ENCODE assay signal across 8 mouse cellular contexts in genomic region chr17:3082125-3082755, GRCm38 (mm10). TPM values are rescaled to one million over a fixed set of nuclear protein-coding genes. Genes with fewer than 3 reads are reported as not detected.
DNase-seq lines count a peak whose midpoint lies in the region; ATAC-seq and TF ChIP-seq lines count a peak whose summit lies in the region.
"Not testable (repeated sequence)": the region's sequence is repeated elsewhere in the genome, so short reads cannot be mapped to it uniquely, and the experiment has no call there.

No protein-coding gene starts in this region.

- TF ChIP-seq EP300 in heart, postnatal 0 days (IDR thresholded peaks at IDR 0.05; ENCODE audit: low read depth) = not testable (repeated sequence)

- peak; percentile 54 for DNase-seq in CD4-positive, CD25-positive, alpha-beta regulatory T cell, adult 2 months (ENCODE audit: low read depth, low spot score)
- DNase-seq in cerebellum, adult 11 months = peak; percentile 63
- peak; percentile 33 for DNase-seq in forebrain, embryonic 14.5 days (ENCODE audit: low spot score)
- DNase-seq in heart, postnatal 0 days (ENCODE audit: low spot score); liver, embryonic 11.5 days (ENCODE audit: low spot score): not testable (repeated sequence)
- DNase-seq in kidney, postnatal 0 days (ENCODE audit: low spot score) = peak; percentile 29

- peak overlapping the region; percentile 25; the same call in 1 of the 2 replicates for H3K4me3 ChIP-seq in forebrain, embryonic 14.5 days (ENCODE audit: low read depth, low read length)
- not testable (repeated sequence) for H3K4me3 ChIP-seq in heart, postnatal 0 days (ENCODE audit: low read depth, low read length); kidney, postnatal 0 days (replicated peaks; ENCODE audit: low read depth, low read length); liver, embryonic 11.5 days (ENCODE audit: low read depth, low read length); stomach, embryonic 14.5 days (ENCODE audit: low read depth, low read length)

- H3K27me3 ChIP-seq in forebrain, embryonic 14.5 days (replicated peaks; ENCODE audit: control insufficient read depth, insufficient read depth, low read length); heart, postnatal 0 days (ENCODE audit: control insufficient read depth, insufficient read depth, low read length); kidney, postnatal 0 days (ENCODE audit: insufficient read depth, low read length); liver, embryonic 11.5 days (replicated peaks; ENCODE audit: control insufficient read depth, insufficient read depth, low read length); stomach, embryonic 14.5 days (ENCODE audit: control insufficient read depth, insufficient read depth, low read length): not testable (repeated sequence)

- not testable (repeated sequence) for H3K36me3 ChIP-seq in forebrain, embryonic 14.5 days (ENCODE audit: control insufficient read depth, insufficient read depth, low read length); heart, postnatal 0 days (replicated peaks; ENCODE audit: control insufficient read depth, insufficient read depth, low read length); kidney, postnatal 0 days (ENCODE audit: insufficient read depth, low read length); liver, embryonic 11.5 days (ENCODE audit: control insufficient read depth, insufficient read depth, low read length); stomach, embryonic 14.5 days (ENCODE audit: control insufficient read depth, insufficient read depth, low read length)

- H3K4me2 ChIP-seq in forebrain, embryonic 14.5 days (ENCODE audit: low read length) = peak overlapping the region; percentile 37; the same call in 1 of the 2 replicates
- H3K4me2 ChIP-seq in heart, postnatal 0 days (ENCODE audit: low read depth, low read length); kidney, postnatal 0 days (ENCODE audit: low read length); stomach, embryonic 14.5 days (replicated peaks; ENCODE audit: low read depth, low read length): not testable (repeated sequence)
- peak overlapping the region; percentile 55 for H3K4me2 ChIP-seq in liver, embryonic 11.5 days

- TF ChIP-seq CTCF in heart, postnatal 0 days (IDR thresholded peaks at IDR 0.05; ENCODE audit: low read depth); kidney, postnatal 0 days (IDR thresholded peaks at IDR 0.05; ENCODE audit: low read depth): not testable (repeated sequence)

- peak; percentile 24 for ATAC-seq in forebrain, embryonic 14.5 days
- ATAC-seq in heart, postnatal 0 days (ENCODE audit: insufficient read depth, low read depth) = peak; percentile 42
- ATAC-seq in kidney, postnatal 0 days (replicated peaks; ENCODE audit: low FRiP score, low read depth) = peak; percentile 63
- peak; percentile 60 for ATAC-seq in liver, embryonic 11.5 days (replicated peaks; ENCODE audit: low FRiP score)
- peak; percentile 34 for ATAC-seq in monocyte, adult 5-6 weeks (replicated peaks; ENCODE audit: insufficient number of reproducible peaks, low FRiP score, low TSS enrichment, poor library complexity, severe bottlenecking)
- ATAC-seq in stomach, embryonic 14.5 days (ENCODE audit: insufficient number of reproducible peaks, insufficient read depth, low FRiP score, low read depth) = peak; percentile 60

- H3K4me1 ChIP-seq in forebrain, embryonic 14.5 days (ENCODE audit: control insufficient read depth, insufficient read depth, low read length); heart, postnatal 0 days (ENCODE audit: control insufficient read depth, insufficient read depth); kidney, postnatal 0 days (replicated peaks; ENCODE audit: insufficient read depth, low read length); liver, embryonic 11.5 days (replicated peaks; ENCODE audit: control insufficient read depth, insufficient read depth, low read length); stomach, embryonic 14.5 days (ENCODE audit: control insufficient read depth, insufficient read depth, low read length): not testable (repeated sequence)

- 85% methylated on average over 6 of the region's 9 CpGs for WGBS in forebrain, embryonic 14.5 days
- 83% methylated on average over 6 of the region's 9 CpGs for WGBS in heart, postnatal 0 days
- whole genome bisulfite sequencing in kidney, postnatal 0 days = 72% methylated on average over 6 of the region's 9 CpGs
- WGBS in liver, embryonic 11.5 days = 76% methylated on average over 6 of the region's 9 CpGs
- 82% methylated on average over 6 of the region's 9 CpGs for WGBS in stomach, embryonic 14.5 days

- H3K27ac ChIP-seq in forebrain, embryonic 14.5 days (ENCODE audit: low read depth, low read length); heart, postnatal 0 days (ENCODE audit: low read depth); kidney, postnatal 0 days; liver, embryonic 11.5 days (ENCODE audit: low read depth, low read length); stomach, embryonic 14.5 days (ENCODE audit: low read length): not testable (repeated sequence)

- not testable (repeated sequence) for H3K9me3 ChIP-seq in forebrain, embryonic 14.5 days (replicated peaks; ENCODE audit: control insufficient read depth, low read length); heart, postnatal 0 days (replicated peaks; ENCODE audit: control insufficient read depth, low read length); kidney, postnatal 0 days (replicated peaks; ENCODE audit: low read length); liver, embryonic 11.5 days (ENCODE audit: control insufficient read depth, low read length); stomach, embryonic 14.5 days (ENCODE audit: control insufficient read depth, low read depth, low read length)

- not testable (repeated sequence) for H3K9ac ChIP-seq in forebrain, embryonic 14.5 days (ENCODE audit: low read length); heart, postnatal 0 days (replicated peaks; ENCODE audit: low read depth, low read length); kidney, postnatal 0 days (ENCODE audit: low read depth, low read length); liver, embryonic 11.5 days (ENCODE audit: low read depth, low read length); stomach, embryonic 14.5 days (replicated peaks; ENCODE audit: low read depth, low read length)

RNA-seq across cellular contexts. Expression of gene Scaf8, which starts 32.5 kb away (rescaled TPM):
- polyA plus RNA-seq in forebrain, embryonic 14.5 days (2014; fragmentation: Nextera tagmentation; extraction: Ambion mirVana) = 15.9 and 18.0 TPM in 2 replicates
- 25.5 and 54.0 TPM in 2 replicates for total RNA-seq in heart, postnatal 0 days (2014; rRNA removed; ENCODE audit: low replicate concordance)
- 7.7 and 8.4 TPM in 2 replicates for polyA plus RNA-seq in heart, postnatal 0 days (2015; fragmentation: Nextera tagmentation; extraction: Ambion mirVana)
- 15.9 and 16.1 TPM in 2 replicates for polyA plus RNA-seq in kidney, postnatal 0 days (2015; fragmentation: Nextera tagmentation; extraction: Ambion mirVana)
- 24.4 and 24.5 TPM in 2 replicates for polyA plus RNA-seq in liver, embryonic 11.5 days (2014; fragmentation: Nextera tagmentation; extraction: Ambion mirVana)
- 49.7 to 91.4 TPM (median 50.3 TPM) in 3 replicates for total RNA-seq in monocyte, adult 5-6 weeks (2017)
- 26.6 and 27.7 TPM in 2 replicates for polyA plus RNA-seq in stomach, embryonic 14.5 days (2014; fragmentation: Nextera tagmentation; extraction: Ambion mirVana)
